Mouse (Mus musculus) liver, embryonic 14.5 days (tissue): ENCODE results near the gene Mapkapk5.

ENCODE experiments used
- CTCF ChIP-seq: IDR thresholded peaks from 2 replicates; pipeline ENCODE4 v1.5.1; 2016; ENCODE audit warnings: antibody characterized with exemption, low read depth, control low read depth
- EP300 ChIP-seq: IDR thresholded peaks from 2 replicates; pipeline ENCODE4 v1.6.1; 2016; ENCODE audit warnings: antibody characterized with exemption, low read depth

DNA sequence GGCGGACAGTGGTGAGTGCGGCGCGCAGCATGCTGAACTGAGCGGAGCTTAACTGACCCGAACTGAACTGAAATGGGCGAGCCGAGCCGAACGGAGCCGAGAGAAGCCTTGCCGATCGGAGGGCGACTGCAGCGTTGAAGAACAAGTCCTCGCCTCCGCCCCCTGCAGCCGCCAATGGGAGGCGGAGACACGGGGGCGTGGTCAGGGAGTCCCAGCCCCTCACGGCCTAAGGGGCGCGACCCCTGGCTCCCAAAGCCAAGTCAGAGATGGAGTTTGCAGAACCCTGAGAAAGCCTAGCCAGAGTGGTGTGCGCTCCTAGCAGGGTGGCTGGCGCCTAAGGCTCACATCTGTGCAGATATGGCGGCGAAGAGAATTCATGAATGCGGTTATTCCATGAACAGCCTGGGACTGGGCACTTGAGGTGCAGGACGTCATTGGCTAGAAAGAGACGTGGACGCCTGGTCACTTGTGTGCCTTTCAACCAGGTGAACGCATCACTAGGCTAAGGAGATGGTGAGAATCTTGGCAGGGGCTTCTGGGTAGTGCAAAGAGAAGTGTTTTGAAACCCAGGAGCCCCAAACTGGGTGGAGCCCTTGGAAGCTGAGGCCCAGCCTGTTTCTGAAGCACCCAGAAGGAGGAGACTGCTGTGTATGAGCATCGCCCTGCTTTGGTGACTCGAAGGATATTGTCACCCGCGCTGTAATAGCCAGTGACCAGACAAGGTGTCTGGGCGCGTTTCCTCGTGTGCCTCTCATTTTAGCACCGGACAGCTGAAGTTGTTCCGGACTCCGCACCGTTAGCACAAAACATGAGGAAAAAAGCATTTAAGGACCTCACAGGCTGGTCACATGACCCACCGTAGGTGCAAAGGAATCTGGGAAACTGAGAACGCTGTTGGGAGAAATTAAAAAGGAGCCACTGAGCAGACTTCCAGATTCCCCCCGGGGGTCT lies 48.0 kb upstream of the Mapkapk5 start, which contains the start of gene Aldh2:
- TF ChIP-seq CTCF: peak; percentile 59
- 0 out of 2 replicates have a peak, but pooled peaks have one; percentile 12 for TF ChIP-seq EP300
